Mouse (Mus musculus): ENCODE data around the gene Msi1.
A peak's percentile ranks its signal among the peaks of the same experiment; 100 is the strongest.
"Not testable (repeated sequence)": the region's sequence is repeated elsewhere in the genome, so short reads cannot be mapped to it uniquely, and the experiment has no call there.

The Msi1 gene

DNA sequence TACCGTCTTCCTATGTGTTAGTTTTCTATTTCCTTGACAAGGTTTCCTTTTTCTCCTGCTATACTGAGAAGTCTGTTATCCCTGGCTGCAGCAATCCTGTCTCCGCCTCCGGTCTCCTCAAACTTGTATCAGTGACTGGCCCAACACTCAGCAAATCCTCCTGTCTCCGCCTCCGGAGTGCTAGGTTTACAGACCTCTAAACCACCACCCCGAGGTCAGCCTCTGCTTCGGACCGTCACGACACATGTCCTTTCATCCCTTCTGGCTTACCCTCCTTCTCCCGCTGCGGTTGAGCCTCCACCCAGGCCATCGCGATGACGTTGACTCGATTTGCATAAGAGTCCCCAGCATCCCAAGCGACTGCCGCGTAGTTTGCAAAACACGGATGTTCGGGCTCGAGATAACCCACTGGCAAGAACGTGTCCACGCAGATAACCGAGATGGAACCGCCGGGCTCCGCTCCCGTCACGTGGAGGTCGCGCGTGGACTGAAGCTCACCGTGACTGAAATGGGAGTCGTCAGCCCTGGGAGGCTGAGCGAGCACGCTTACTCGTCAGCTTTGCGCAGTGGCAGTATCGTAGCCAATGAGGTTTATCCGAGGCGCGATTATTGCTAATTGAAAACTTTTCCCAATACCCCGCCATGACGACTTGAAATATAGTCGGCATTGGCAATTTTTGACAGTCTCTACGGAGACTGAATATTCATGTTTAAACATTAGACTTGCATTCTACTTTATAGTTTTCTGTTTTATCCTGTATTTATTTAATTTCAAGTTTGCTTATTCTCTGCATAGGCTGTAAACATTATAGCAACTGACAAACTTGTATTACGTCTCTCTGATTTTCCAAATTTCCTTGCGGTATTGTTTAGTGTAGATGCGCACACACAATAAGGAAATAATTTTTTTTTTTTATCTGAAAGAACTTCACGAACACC lies 60.6 kb downstream of the Msi1 start:
- peak; percentile 90 for DNase-seq (ENCODE audit: low read depth)

DNA sequence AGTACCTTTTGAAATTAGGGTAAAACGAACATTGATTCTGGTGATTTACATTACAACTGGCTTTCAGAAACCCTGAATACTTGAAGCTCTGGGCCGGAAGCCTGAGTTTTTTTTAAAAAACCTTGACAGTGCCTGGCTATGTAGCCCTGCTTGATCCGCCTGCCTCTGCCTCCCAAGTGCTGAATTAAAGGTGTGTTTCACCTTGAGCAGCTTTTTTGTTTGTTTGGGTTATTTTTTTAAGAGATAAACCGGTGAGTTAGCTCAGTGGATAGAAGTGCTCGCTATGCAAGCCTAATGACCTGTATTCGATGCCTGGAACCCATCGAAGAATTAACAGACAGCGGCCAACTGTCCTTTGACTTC lies 61.2 kb downstream of the Msi1 start:
- no peak for DNase-seq (ENCODE audit: low read depth)

DNA sequence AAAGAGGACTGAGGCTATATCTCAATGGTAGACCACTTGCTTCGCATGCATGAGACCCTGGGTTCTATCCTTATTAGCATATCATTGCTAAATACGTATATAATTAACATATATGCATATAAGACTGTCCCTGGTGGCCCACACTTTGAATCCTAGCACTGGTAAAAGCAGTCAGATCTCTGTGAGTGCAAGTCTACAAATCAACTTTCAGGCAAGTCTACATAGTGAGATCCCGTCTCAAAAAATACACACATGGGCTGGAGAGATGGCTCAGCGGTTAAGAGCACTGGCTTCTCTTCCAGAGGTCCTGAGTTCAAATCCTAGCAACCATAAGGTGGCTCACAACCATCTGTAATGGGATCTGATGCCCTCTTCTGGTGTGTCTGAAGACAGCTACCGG lies 61.7 kb downstream of the Msi1 start:
- no peak for DNase-seq (ENCODE audit: low read depth)

DNA sequence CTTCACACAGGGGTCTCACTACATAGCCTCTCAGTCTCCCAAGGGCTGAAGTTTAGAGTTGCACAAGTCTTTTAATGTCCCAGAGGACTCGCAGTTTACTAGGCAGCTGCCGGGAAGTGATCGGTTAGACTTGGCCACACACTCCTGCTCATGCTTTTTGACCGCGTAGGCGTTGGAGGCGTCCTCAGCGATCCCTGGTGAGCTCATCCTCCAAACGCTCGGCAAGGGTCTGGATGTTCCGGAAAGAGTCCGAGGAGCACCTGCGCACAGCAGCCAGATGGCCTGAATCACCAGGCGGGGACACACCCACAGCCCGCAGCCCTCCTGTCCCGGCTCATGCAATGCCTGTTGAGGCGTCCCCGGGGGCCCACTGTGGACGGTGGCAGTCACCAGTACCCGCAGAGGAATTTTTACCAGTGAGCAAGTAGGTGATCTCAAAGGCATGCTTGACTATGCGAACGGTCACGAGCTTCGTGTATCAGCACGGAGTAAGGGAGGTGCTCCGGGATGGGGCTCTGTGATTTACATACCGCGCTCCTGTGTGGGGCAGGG lies 62.4 kb downstream of the Msi1 start:
- DNase-seq (ENCODE audit: low read depth), result no peak

DNA sequence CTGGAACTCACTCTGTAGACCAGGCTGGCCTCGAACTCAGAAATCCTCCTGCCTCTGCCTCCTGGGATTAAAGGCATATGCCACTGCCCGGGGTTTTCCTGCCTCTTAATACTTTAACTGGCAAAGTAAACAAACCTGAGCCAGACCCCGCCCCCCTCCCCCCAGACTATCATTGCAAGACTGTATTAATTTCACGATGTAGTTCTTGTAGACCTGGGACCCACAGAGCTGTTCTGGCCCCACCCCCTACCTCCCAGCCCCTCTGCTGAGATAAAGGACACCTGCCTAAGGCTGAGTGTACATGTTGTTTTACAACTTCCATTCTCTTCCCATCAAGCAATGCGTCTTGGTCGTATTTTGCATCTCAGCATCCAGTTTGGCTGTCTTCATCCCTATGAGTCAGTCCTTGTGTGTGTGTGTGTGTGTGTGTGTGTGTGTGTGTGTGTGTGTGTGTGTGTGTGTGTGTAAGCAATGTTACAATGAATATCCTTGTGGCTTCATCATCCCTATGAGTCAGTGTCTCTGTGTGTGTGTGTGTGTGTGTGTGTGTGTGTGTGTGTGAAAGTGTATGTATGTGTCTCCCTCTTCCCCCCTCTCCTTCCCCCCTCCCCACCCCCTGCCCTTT lies 63.4 kb downstream of the Msi1 start:
- no peak for DNase-seq (ENCODE audit: low read depth)

DNA sequence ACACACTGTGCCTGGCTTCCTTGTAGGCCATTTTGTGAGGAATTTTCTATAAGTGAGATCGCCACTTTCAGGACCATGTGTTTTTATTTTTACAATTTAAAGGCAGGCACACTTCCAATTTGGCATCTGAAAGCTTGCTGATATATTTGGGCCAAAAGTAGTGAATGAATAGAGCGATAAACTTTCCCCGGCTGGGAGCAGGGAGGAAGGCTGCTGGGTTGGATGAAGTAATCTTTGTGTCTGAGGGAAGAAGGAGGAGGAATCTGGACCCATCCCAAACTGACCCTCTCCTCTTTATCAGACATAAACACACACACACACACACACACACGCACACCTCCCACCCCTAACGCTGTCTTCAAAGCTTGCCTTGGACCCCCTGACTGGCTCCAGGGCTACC lies 64.0 kb downstream of the Msi1 start:
- no peak for DNase-seq (ENCODE audit: low read depth)

DNA sequence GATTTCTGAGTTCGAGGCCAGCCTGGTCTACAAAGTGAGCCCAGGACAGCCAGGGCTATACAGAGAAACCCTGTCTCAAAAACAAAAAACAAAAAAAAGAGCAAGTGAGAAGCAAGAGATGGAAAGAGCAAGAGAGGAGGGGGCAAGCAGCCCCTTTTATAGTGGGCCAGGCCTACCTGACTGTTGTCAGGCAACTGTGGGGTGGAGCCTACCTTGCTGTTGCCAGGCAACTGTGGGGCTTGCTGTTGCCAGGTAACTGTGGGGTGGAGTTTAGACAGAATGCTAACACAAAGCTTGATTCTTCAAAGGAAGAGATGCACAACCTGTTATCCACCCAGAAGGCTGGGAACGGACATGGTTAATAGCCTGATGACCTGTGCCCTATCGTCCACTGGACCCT lies 66.2 kb downstream of the Msi1 start:
- DNase-seq (ENCODE audit: low read depth), result not testable (repeated sequence)

DNA sequence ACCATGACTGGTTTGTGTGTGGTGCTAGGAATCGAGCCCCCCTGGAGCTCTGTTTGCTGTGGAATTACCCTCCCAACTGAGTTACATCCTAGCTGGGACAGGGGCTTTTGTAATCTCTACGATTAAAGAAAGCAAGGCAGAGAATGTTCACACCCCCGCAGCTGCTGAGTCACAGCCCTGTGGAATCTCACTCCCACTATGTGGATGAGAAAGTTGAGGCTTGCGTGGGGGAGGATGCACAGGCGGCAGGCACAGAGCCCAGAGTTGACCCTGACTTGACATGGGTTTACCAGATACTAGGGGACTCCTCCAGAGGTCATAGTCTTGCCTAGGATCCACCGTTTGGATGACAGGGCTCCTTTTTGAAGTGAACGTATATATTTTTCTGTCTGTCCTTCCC lies 67.6 kb downstream of the Msi1 start:
- DNase-seq (ENCODE audit: low read depth), result no peak

DNA sequence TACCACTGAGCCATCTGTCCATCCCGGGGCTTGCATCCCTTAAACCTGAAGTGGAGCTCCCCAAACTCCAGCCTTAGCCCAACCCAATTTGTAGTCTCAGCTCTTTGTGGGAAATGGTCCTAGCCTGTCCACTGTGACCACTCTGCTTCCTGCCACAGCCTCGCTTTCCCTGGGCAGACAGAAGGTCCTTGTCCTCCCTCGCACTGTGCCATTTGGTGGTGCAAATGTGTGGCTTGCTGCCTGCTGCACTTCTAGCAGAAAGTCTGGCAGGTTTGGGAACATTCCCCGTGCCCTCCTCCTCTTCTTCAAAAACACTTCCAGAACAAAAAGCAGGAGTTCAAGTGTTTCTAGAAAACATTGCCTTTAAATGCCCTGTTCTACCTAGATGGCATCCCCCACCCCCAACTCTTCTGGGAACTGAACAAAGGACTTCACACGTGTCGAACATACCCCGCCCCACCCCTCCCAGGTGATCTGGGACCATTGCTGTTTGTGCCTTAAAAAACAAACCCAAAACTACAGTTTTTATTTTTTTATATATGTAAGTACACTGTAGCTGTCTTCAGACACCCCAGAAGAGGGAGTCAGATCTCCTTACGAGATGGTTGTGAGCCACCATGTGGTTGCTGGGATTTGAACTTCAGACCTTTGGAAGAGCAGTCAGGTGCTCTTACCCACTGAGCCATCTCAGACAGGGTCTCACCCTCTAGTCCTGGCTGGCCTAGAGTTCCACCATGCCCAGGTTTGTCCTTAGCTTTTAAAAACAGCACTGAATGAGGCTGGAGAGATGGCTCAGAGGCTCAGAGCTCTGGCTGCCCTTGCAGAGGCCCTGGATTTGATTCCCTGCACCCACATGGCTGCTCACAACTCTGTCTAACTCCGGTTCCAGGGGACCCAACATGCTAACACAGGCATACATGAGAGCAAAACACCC lies 69.2 kb downstream of the Msi1 start:
- no peak for DNase-seq (ENCODE audit: low read depth)

DNA sequence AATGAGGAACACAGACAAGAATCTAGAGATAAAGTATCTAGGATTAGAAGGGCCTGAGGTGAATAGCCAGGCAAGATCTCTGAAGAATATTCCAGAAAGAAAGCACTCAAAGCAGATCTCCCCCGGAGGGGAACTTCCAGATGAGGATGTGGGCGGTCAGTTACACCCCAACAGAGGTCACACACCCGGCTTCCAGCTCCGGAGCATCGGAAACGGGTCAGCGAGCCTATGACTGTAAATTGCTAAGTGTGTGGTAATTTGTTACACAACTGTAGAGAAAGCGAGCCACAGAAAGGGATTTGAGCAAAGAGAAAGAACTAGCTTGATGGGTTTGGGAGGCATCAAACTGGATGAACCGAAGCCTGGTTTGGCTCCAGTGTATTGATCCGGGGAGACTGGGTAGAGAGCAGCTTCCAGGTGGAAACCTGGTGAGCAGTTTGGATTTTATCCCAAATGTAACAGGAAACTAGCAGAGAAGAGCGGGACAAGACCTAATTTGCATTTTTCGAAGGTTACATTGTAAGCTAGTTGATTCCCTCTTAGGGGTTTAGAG lies 71.1 kb downstream of the Msi1 start:
- no peak for DNase-seq (ENCODE audit: low read depth)

DNA sequence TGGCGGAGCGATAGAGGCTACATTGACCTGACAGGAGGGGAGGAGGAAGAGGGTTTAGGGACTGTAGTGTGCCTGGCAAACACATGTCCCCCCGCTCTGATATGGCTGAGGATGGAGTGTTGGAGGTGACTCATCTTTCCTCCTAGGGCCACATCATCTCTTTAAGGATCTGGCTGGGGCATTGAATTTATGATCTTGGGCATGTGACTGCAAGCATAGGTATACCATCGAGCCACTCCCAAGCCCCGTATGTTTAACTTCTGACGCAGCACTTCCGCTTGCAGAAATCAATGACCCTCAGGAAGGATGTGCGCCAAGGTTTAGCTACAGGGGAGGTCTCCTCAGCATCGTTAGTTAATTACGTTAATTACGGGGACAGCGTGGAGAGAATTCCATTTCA lies 73.6 kb downstream of the Msi1 start:
- DNase-seq (ENCODE audit: low read depth), result no peak
